Mouse (Mus musculus): ENCODE measurements around the gene Nlrp3. TPM values are rescaled to one million over a fixed set of nuclear protein-coding genes. Genes with fewer than 3 reads are reported as not detected.

Gene Nlrp3
- polyA plus RNA-seq (2012; rRNA removed; ENCODE audit: low replicate concordance): 0.73 and 0.83 TPM in 2 replicates

DNA sequence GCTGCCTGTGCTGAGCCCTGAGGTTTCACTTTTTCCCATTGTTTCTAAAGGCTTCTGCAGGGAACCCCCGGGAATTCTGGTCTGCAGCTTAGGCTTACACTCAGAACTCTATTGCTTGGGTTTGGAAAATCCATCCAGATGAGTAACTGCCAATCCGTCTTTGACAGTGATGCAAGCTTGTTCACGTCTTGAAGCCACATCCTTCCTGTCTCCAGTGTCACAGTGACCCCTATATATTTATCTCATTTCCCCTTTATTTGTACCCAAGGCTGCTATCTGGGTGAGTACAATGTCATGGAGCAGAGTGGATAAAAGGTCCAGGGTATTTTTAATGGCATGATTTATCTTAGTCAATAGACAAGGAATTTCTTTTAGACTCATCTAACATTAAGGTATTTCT is at the start of gene Nlrp3:
Gene Nlrp3, plus strand, starts transcription at position 245 of the 400 bp plus-strand sequence.

DNA sequence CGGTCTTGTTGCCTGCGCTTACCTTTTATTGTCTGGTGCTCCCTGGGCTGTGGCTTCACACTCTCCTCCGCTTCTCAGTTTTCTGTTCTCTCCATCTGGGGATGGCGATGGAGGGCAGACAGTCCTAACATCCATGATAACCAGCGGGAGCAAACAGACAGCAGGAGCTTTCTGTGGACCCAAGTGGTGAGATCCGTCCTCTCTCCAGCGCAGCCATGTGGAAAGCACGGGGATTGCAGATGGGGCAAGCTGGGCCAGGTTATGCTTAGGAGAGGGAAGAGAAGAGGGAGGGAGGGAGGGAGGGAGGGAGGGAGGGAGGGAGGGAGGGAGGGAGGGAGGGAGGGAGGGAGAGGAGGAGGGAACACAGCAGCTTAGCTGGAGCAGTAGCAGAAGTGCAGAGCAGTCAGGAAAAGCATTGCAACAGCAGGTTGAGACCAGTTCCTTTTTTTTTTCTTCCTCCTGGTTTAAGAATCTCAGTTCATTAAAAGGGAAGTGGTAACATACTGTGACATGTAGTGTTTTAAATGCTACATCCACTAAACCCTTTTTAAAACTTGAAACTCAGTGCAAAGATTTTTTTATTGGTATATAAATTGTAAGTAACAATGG is 14.8 kb upstream of the Nlrp3 start, which contains the start of gene Zkscan17:
Gene Zkscan17, minus strand, starts transcription at position 280 of the 609 bp plus-strand sequence.

DNA sequence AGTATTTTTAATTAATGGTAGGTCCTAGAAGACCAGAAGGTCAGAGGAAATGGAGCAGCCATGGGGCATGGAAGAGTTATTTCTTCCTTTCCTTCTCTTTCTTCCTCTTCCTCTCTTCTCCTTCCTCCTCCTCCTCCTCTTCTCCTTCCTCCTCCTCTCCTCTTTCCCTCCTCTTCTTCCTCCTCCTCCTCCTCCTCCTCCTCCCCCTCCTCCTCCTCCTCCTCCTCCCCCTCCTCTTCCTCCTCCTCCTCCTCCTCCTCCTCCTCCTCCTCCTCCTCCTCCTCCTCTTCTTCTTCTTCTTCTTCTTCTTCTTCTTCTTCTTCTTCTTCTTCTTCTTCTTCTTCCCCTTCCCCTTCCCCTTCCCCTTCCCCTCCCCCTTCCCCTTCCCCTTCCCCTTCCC is 34.8 kb downstream of the Nlrp3 start, which contains the start of gene Olfr222:
Gene Olfr222, minus strand, starts transcription at position 101 of the 400 bp plus-strand sequence.

DNA sequence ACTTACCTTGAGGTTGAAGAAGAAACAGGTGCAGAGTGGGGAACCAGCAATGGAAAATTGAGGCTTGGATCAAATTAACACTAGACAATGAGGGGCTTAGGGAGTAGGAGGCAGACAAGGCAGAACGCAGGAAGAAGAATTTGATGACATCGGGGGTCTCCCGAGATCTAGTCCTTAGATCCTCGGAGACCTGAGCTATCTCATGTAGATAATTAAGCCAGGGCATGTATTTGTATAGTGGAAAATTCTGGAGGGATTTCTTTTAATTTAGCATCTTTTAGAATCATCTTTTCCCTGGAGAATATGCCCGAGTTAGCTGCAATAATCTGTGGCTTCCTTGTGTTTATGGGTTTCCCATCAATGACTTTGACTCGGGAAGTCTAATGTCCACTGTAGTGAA is 51.8 kb downstream of the Nlrp3 start, which contains the start of gene Olfr223:
Gene Olfr223, minus strand, starts transcription at position 101 of the 400 bp plus-strand sequence.

Other genes starting within 250 kb of the Nlrp3 start
- 6.2 and 6.4 TPM in 2 replicates for gene Wnt9a, start 234.6 kb upstream of the Nlrp3 start, polyA plus RNA-seq (2012; rRNA removed; ENCODE audit: low replicate concordance)
- not detected in 2 replicates for gene Prss38, start 165.9 kb upstream of the Nlrp3 start, polyA plus RNA-seq (2012; rRNA removed; ENCODE audit: low replicate concordance)
- gene Jmjd4, start 91.5 kb upstream of the Nlrp3 start, polyA plus RNA-seq (2012; rRNA removed; ENCODE audit: low replicate concordance): 5.9 and 6.2 TPM in 2 replicates
- 31.1 and 54.7 TPM in 2 replicates for gene Snap47, start 90.4 kb upstream of the Nlrp3 start, polyA plus RNA-seq (2012; rRNA removed; ENCODE audit: low replicate concordance)
- gene Zfp867, start 69.1 kb upstream of the Nlrp3 start, polyA plus RNA-seq (2012; rRNA removed; ENCODE audit: low replicate concordance): 0.39 and 1.1 TPM in 2 replicates
- 10.5 and 11.7 TPM in 2 replicates for gene Zkscan17, start 14.8 kb upstream of the Nlrp3 start, polyA plus RNA-seq (2012; rRNA removed; ENCODE audit: low replicate concordance)
- gene Olfr222, start 34.7 kb downstream of the Nlrp3 start, polyA plus RNA-seq (2012; rRNA removed; ENCODE audit: low replicate concordance): not detected in 2 replicates
- not detected in 2 replicates for gene Olfr223, start 51.7 kb downstream of the Nlrp3 start, polyA plus RNA-seq (2012; rRNA removed; ENCODE audit: low replicate concordance)
- gene Mprip, start 119.7 kb downstream of the Nlrp3 start, polyA plus RNA-seq (2012; rRNA removed; ENCODE audit: low replicate concordance): 81.1 and 126 TPM in 2 replicates
- 1.2 and 1.3 TPM in 2 replicates for gene Pld6, start 246.1 kb downstream of the Nlrp3 start, polyA plus RNA-seq (2012; rRNA removed; ENCODE audit: low replicate concordance)

Measured in mammary gland, adult 2 months (tissue).